Mouse (Mus musculus): ENCODE measurements at regions not wholly inside any gene's neighbourhood (a gene's known extent, or its start where the extent isn't known, plus 50 kb on each side); places are given as distances from the start of the nearest gene placed in this dataset.

DNA sequence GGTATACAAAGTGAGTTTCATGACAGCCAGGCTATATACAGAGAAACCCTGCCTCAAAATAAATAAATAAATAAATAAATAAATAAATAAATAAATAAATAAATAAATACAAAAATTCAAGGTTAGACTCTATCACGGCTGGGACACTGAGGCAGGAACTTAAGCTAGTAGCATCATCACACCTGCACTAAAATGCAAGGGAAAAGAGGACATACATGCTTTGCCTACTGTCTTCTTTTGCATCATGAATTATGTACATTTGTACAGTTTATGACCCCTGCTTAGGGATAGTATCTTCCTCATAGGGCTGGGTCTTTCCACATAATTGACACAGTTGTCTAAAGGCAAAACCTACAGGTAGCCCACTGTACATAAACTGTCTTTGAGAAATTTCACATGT, 252.5 kb downstream of the Tpm3-rs7 start:
- Histone ChIP-seq H3K36me3 (no peaks in the 10 kb centered on the region), H3K4me3 (no peak overlapping the region), H3K4me1 (replicated peaks) (no peaks in the 10 kb centered on the region), H3K9me3 (no peaks in the 10 kb centered on the region), H3K27me3 (ENCODE audit: insufficient read depth, poor library complexity, severe bottlenecking) (no peaks in the 10 kb centered on the region), H3K27ac (no peak overlapping the region)
- no peak for DNase-seq (ENCODE audit: low spot score)
- WGBS: 94% methylated on average over 1 of the region's 1 CpGs

DNA sequence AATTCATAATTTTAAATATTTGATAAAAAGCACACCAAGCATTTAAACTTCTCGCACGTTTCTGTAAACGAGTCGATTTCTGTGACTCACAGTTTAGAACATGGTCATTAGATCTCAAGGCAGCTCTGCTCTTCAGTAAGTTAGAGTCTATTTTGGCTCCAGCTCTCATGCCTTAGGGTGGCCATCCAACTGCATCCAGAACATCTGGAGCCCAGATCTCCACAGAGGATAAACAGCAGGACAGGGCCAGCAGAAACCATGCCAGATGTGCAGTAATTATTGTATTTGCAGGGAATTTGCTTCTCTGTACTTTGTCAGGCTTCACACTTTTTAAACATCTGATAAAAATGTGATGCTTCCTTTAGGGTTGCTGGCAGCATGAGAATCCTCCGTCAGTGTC, 276.4 kb downstream of the Tpm3-rs7 start:
- no peak overlapping the region for H3K27ac ChIP-seq
- no peak overlapping the region for H3K4me3 ChIP-seq
- H3K4me1 ChIP-seq (replicated peaks): no peaks in the 10 kb centered on the region
- WGBS: 83% methylated on average over 5 of the region's 5 CpGs
- H3K27me3 ChIP-seq (ENCODE audit: insufficient read depth, poor library complexity, severe bottlenecking): no peaks in the 10 kb centered on the region
- DNase-seq (ENCODE audit: low spot score): peak; percentile 8
- no peaks in the 10 kb centered on the region for H3K36me3 ChIP-seq
- no peaks in the 10 kb centered on the region for H3K9me3 ChIP-seq

DNA sequence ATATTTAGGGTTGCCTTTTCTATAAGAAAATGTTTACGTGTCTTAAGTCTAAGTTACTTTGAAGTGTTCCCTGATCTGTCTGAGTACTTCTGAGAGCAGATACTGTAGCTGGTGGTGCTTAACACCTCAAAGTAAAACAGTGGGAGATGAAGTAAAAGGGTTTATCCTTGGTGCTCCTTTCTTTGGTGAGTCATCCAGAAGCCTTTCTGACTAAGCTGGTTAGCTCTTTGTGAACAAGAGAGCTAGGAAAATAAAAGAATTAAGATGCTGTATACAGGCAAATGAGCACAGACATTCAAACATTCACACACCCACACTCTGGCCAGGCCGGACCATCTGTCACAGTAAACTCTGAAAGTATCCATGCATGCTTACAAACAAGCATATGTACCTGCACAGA, 312.7 kb downstream of the Tpm3-rs7 start:
- no peaks in the 10 kb centered on the region for H3K4me1 ChIP-seq (replicated peaks)
- 83% methylated on average over 2 of the region's 2 CpGs for WGBS
- H3K9me3 ChIP-seq: no peaks in the 10 kb centered on the region
- no peak overlapping the region for H3K27ac ChIP-seq
- H3K4me3 ChIP-seq: no peak overlapping the region
- H3K36me3 ChIP-seq: no peaks in the 10 kb centered on the region
- H3K27me3 ChIP-seq (ENCODE audit: insufficient read depth, poor library complexity, severe bottlenecking): no peaks in the 10 kb centered on the region; the same call in 1 of the 2 replicates
- no peak for DNase-seq (ENCODE audit: low spot score)

DNA sequence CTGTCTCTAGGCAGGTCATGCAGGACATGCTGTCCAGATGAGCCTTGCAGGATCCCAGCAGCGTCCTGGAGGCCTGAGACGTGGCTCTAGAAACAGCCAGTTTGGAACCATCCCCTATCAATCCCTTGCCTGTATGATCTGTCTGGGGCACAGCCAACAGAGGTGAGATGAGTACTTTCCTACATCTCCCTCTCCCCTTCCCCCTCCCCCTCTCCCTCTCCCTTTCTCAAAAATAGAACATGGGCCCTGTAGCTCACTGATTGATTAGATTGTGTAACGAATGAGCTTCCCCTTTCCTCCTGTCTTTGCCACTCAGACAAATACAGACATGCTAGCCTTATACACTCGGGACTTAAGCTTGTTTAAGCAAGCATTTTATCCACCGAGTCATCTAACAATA, 336.9 kb downstream of the Tpm3-rs7 start:
- H3K4me1 ChIP-seq (replicated peaks): no peaks in the 10 kb centered on the region
- 76% methylated on average over 5 of the region's 5 CpGs for WGBS
- no peak for DNase-seq (ENCODE audit: low spot score)
- no peaks in the 10 kb centered on the region for H3K27me3 ChIP-seq (ENCODE audit: insufficient read depth, poor library complexity, severe bottlenecking)
- H3K36me3 ChIP-seq: no peaks in the 10 kb centered on the region
- H3K9me3 ChIP-seq: no peaks in the 10 kb centered on the region
- no peak overlapping the region for H3K4me3 ChIP-seq
- no peak overlapping the region for H3K27ac ChIP-seq

DNA sequence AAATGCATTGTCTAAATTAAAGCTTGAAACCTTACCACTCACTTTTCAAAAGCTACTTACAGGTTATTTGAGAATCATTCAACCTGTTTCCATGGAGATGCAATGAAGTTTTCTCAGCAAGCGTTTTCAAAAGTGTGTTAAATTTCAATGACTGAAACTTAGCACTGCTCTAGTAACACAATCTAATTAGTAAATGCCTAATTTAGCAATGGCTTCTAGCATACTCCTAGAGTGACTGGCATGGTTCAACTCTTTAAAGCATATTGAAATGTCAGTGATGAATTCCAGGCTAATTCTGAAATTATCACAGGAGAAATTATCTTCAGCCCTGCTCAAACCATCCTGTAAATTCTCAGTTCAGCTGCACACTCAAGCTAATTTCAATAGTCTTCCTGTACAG, 342.5 kb downstream of the Tpm3-rs7 start:
- Histone ChIP-seq H3K27me3 (ENCODE audit: insufficient read depth, poor library complexity, severe bottlenecking) (no peaks in the 10 kb centered on the region), H3K9me3 (no peaks in the 10 kb centered on the region), H3K36me3 (no peaks in the 10 kb centered on the region), H3K4me1 (replicated peaks) (no peaks in the 10 kb centered on the region), H3K27ac (no peak overlapping the region), H3K4me3 (no peak overlapping the region)
- WGBS: 60% methylated on average over 1 of the region's 1 CpGs
- DNase-seq (ENCODE audit: low spot score): no peak

DNA sequence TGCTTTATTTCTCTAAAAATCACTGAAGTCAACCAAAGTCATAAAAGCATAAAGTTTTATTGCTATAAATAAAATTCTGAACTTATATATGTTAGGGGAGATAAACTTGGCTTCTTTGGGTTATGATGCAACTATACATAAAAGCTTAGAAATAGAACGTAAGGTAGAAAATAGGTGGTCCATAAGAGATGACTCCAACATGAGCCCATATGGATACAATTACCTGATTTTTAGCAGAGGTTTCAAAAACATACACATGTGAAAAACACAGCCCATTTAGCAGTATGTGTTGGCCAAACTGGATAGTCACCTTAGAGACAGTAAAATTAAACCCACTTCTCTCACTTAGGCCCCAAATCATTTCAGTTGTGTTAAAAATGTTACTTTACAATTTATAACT, 354.3 kb downstream of the Tpm3-rs7 start:
- H3K36me3 ChIP-seq: no peaks in the 10 kb centered on the region
- H3K27me3 ChIP-seq (ENCODE audit: insufficient read depth, poor library complexity, severe bottlenecking): no peaks in the 10 kb centered on the region
- WGBS: 78% methylated on average over 1 of the region's 1 CpGs
- no peak overlapping the region for H3K4me3 ChIP-seq
- no peaks in the 10 kb centered on the region for H3K9me3 ChIP-seq
- H3K4me1 ChIP-seq (replicated peaks): no peaks in the 10 kb centered on the region
- DNase-seq (ENCODE audit: low spot score): no peak
- H3K27ac ChIP-seq: no peak overlapping the region

DNA sequence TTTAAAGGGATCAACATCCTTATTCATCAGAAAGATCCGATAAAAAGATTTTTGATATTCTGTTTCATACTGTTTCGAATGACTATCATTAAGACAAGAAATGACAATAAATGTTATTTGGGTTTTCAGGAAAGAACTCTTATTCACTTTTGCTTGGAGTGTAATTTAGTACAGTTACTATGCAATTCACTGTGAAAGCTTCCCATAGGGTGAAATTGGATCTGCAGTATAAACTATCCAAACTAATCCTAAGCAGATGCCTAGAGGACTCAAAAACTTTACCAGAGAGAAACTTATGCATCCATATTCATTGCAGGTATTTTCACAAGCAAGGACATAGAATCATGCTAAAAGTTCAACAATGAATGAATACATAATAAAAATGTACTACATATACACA, 355.0 kb downstream of the Tpm3-rs7 start:
- Histone ChIP-seq H3K27ac (no peak overlapping the region), H3K4me1 (replicated peaks) (no peaks in the 10 kb centered on the region), H3K9me3 (no peaks in the 10 kb centered on the region), H3K36me3 (no peaks in the 10 kb centered on the region), H3K27me3 (ENCODE audit: insufficient read depth, poor library complexity, severe bottlenecking) (no peaks in the 10 kb centered on the region), H3K4me3 (no peak overlapping the region)
- DNase-seq (ENCODE audit: low spot score): no peak
- WGBS: 87% methylated on average over 2 of the region's 2 CpGs

DNA sequence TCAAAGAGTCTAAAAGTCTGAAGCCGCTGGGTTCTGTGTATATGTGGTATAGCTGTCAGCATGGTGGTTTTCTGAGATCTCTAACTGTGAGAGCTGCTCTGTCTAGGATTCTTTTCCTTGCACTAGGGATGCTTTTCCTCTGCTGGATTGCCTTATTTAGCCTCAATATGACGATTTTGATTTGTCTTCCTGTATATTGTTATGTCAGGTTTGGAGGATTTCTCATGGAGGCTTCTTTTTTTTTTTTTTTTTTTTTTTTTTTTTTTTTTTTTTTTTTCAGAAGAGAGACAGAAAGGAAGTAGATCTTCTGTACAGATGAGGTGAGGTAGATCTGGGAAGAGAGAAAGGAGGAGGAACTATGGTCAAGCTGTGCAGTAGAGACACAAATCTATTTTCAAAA, 396.5 kb downstream of the Tpm3-rs7 start:
- no peaks in the 10 kb centered on the region for H3K9me3 ChIP-seq
- 72% methylated on average over 2 of the region's 2 CpGs for WGBS
- DNase-seq (ENCODE audit: low spot score): no peak
- H3K36me3 ChIP-seq: no peaks in the 10 kb centered on the region
- no peak overlapping the region for H3K4me3 ChIP-seq
- no peaks in the 10 kb centered on the region for H3K4me1 ChIP-seq (replicated peaks)
- H3K27ac ChIP-seq: no peak overlapping the region
- H3K27me3 ChIP-seq (ENCODE audit: insufficient read depth, poor library complexity, severe bottlenecking): no peaks in the 10 kb centered on the region
